Mouse (Mus musculus) hindbrain, embryonic 13.5 days (tissue): ENCODE measurements at regions not wholly inside any gene's neighbourhood (a gene's known extent, or its start where the extent isn't known, plus 50 kb on each side); places are given as distances from the start of the nearest gene placed in this dataset.

Experiments
- ATAC-seq: fragments of 200-750 bp; cut with Nextera tagmentation; 2 replicates; pipeline ENCODE4 v1.8.0; 2017; ENCODE audit warnings: moderate TSS enrichment; ENCODE audit not compliant: low FRiP score
- H3K27ac ChIP-seq: fragments of 300-500 bp; sonication (generic); 2 replicates; pipeline ENCODE4 v1.5.1; 2015; ENCODE audit warnings: inconsistent platforms, mild to moderate bottlenecking, moderate library complexity
- H3K27me3 ChIP-seq: fragments of 300-500 bp; sonication (generic); 2 replicates; pipeline ENCODE4 v1.6.1; 2015; ENCODE audit warnings: mild to moderate bottlenecking, inconsistent platforms
- H3K36me3 ChIP-seq: fragments of 300-500 bp; sonication (generic); 2 replicates; pipeline ENCODE4 v1.6.1; 2015; ENCODE audit warnings: mild to moderate bottlenecking, inconsistent platforms
- H3K4me1 ChIP-seq: fragments of 300-500 bp; sonication (generic); replicated peaks from 2 replicates; pipeline ENCODE4 v1.6.1; 2015; ENCODE audit warnings: inconsistent platforms
- H3K4me2 ChIP-seq: fragments of 300-500 bp; sonication (generic); 2 replicates; pipeline ENCODE4 v1.6.1; 2015; ENCODE audit warnings: inconsistent platforms, mild to moderate bottlenecking, moderate library complexity
- H3K4me3 ChIP-seq: fragments of 300-500 bp; sonication (generic); 2 replicates; pipeline ENCODE4 v1.5.1; 2015; ENCODE audit warnings: mild to moderate bottlenecking, inconsistent platforms
- H3K9ac ChIP-seq: fragments of 300-500 bp; sonication (generic); 2 replicates; pipeline ENCODE4 v1.6.1; 2015; ENCODE audit warnings: mild to moderate bottlenecking, inconsistent platforms
- H3K9me3 ChIP-seq: fragments of 300-500 bp; sonication (generic); 2 replicates; pipeline ENCODE4 v1.6.1; 2016; ENCODE audit warnings: inconsistent platforms
- WGBS: fragments of 180-500 bp; shearing (Covaris S2); methylation state at CpG from one replicate; pipeline ENCODE4 v1.1.7; 2015; 5-methylcytosine and 5-hydroxymethylcytosine counted together

DNA sequence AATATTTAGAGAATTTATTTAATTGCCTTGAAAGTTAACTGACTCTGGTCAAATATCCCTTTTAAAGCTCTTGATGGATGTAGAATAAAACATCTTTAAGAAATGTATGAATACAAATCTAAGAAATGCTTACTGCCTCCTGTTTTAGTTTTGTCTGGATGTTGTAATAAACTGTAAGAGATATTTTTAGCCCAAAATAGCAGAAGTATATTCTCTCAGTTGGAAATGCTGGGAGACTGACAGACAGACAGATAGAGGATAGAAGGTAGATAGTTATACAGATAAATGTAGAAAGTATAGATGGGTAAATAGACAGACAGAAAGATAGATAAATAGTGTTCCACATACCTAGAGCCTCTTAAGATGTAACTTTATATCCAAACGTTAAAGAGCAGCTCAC, 379.5 kb downstream of the Frk start:
- no peak overlapping the region for H3K27ac ChIP-seq
- H3K4me3 ChIP-seq, result no peak overlapping the region
- no peak overlapping the region for H3K9ac ChIP-seq
- ATAC-seq, result no peak
- no peaks in the 10 kb centered on the region for H3K27me3 ChIP-seq
- no peaks in the 10 kb centered on the region for H3K4me1 ChIP-seq
- WGBS, result 87% methylated on average over 1 of the region's 1 CpGs
- H3K9me3 ChIP-seq, result no peaks in the 10 kb centered on the region
- H3K4me2 ChIP-seq, result no peak overlapping the region
- H3K36me3 ChIP-seq, result no peaks in the 10 kb centered on the region

DNA sequence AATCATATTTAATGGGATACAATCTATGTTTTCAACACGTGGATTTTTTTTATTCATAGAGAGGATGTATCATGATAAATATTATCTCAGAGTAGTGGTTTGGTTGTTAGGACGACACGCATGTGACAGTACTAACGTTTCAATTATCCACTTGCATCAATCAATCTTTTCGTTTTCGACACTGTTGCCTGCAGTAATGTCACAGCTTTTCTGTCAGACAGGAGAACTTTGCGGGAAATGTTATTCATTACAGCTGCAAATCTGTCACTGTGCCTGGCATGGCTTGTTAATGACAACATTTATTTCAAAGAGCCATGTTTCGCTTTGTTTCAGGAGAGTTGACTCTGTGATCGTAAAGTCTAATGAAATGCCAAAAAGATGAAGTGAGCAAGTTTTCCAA, 388.7 kb downstream of the Frk start:
- no peak for ATAC-seq
- no peak overlapping the region for H3K4me2 ChIP-seq
- no peaks in the 10 kb centered on the region for H3K36me3 ChIP-seq
- H3K4me3 ChIP-seq, result no peak overlapping the region
- no peak overlapping the region for H3K9ac ChIP-seq
- no peaks in the 10 kb centered on the region for H3K27me3 ChIP-seq
- H3K9me3 ChIP-seq, result no peaks in the 10 kb centered on the region
- H3K27ac ChIP-seq, result no peak overlapping the region
- no peaks in the 10 kb centered on the region for H3K4me1 ChIP-seq
- 59% methylated on average over 9 of the region's 9 CpGs for WGBS

DNA sequence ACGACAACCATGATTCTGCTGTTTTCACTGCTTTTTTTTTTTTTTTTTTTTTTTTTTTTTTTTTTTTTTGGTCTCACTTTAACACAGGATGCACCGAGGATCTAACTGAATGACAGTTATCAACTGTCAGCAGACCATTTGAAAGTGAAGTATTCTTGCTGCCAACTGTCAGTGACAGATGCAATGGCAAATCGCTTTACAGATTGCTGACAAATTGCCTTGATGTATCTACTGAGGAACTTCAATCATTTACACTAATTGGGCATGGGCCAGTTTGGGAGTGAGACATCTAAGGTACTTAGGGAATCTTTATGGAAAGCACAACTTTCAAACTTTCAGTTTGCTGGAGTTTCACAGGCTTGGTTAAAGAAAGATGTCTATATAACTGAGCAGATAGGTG, 395.3 kb downstream of the Frk start:
- Histone ChIP-seq H3K4me1 (no peaks in the 10 kb centered on the region), H3K27ac (no peak overlapping the region), H3K27me3 (no peaks in the 10 kb centered on the region), H3K9me3 (no peaks in the 10 kb centered on the region), H3K4me3 (no peak overlapping the region), H3K4me2 (no peak overlapping the region), H3K36me3 (no peaks in the 10 kb centered on the region), H3K9ac (no peak overlapping the region)
- 82% methylated on average over 3 of the region's 3 CpGs for WGBS
- ATAC-seq, result no peak

DNA sequence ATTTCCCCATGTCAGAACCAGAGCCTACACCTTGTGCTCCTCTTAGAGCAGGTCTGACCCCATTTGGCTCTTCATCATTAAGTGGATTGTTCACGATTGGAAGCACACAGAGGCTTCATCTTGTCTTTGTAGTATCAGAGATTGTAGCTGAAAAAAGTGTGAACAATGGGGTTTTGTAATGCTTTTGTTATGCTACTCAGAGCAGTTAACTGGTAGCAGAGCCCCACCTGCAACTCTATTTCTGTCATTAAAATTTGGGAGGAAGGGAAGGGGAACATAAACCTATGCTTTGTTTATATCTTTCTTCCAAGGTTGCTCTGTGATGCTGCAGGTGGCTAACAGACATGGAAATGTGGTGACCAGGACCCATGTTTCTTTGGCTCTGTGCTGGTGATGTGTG, 404.4 kb downstream of the Frk start:
- no peak for ATAC-seq
- 41% methylated on average over 1 of the region's 1 CpGs for WGBS
- H3K36me3 ChIP-seq, result no peaks in the 10 kb centered on the region
- no peaks in the 10 kb centered on the region for H3K27me3 ChIP-seq
- no peak overlapping the region for H3K4me2 ChIP-seq
- H3K4me3 ChIP-seq, result no peak overlapping the region
- H3K9ac ChIP-seq, result no peak overlapping the region
- H3K27ac ChIP-seq, result no peak overlapping the region
- H3K4me1 ChIP-seq, result no peaks in the 10 kb centered on the region
- H3K9me3 ChIP-seq, result peaks cover 7% of the 10 kb centered on the region; the same call in 1 of the 2 replicates

DNA sequence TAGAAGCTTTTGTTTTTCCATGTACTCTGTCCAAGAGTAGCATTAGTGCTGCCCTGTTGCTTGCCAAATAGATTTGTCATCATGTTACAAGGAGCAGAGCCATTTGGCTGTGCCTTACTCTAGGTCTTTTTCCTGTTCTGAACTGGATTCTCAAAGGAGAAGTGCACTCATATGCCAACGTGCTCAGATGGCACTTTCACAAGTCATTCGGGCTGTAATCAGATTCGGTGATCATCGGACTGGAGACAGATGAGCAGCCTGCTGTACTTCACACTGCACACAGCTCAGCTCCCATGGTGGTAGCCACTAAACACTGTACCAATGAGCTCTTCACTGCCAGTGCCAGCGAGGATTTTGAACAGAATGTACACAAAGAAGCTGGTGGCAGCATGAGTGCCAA, 421.1 kb downstream of the Frk start:
- 72% methylated on average over 5 of the region's 5 CpGs for WGBS
- Histone ChIP-seq H3K36me3 (no peaks in the 10 kb centered on the region), H3K4me3 (no peak overlapping the region), H3K27ac (no peak overlapping the region), H3K4me2 (no peak overlapping the region), H3K4me1 (no peaks in the 10 kb centered on the region), H3K9me3 (no peaks in the 10 kb centered on the region), H3K27me3 (no peaks in the 10 kb centered on the region), H3K9ac (no peak overlapping the region)
- peak; percentile 94 for ATAC-seq

DNA sequence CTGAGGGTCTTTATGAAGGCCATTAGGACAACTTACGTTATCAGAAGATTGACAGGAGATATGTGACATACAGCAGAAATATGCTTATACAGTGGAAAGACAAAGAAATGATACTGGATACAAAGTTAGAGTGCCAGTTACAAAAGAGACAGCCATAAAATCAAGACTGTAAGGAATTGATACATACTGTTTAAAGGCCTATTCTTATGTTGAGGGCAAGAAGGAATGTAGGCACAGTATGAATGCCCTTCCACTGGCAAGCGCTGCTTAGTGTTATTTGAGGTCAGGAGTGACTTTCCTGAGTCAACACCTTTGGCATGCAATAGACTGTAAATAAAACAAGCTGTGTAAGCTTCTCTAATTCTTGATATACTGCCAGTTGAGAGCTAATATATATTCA, 421.5 kb downstream of the Frk start:
- peak; percentile 13; the same call in 1 of the 2 replicates for ATAC-seq
- Histone ChIP-seq H3K27me3 (no peaks in the 10 kb centered on the region), H3K27ac (no peak overlapping the region), H3K9ac (no peak overlapping the region), H3K9me3 (no peaks in the 10 kb centered on the region), H3K4me3 (no peak overlapping the region), H3K36me3 (no peaks in the 10 kb centered on the region), H3K4me2 (no peak overlapping the region), H3K4me1 (no peaks in the 10 kb centered on the region)
- WGBS, result 83% methylated on average over 2 of the region's 2 CpGs

DNA sequence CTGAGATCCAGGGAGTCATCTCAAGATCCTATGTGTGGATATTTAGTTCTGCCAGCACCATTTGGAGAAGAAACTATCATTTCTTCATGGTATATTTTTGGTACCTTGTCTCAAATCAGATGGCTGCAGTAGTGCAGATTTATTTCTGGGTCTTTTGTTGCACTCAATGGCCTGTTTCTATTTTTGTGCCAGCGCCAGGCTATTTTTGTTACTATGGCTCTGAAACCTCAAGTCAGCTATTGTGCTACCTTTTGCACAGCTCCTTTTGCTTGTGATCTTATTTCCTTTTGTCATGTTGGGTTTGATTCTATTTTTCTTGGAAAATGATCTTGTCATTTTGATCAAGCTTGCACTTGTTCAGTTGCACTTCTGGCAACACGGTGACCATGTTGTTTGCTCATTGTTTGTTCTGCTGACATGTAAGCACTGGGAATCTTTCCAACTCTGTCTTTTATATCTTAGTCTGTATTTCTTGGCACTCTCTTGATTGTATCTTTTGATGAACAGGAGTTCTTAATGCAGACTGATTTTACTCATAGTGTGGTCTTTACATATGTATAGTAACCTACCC, 429.0 kb downstream of the Frk start:
- no peak overlapping the region for H3K4me3 ChIP-seq
- no peak overlapping the region for H3K9ac ChIP-seq
- no peaks in the 10 kb centered on the region for H3K36me3 ChIP-seq
- H3K4me1 ChIP-seq, result no peaks in the 10 kb centered on the region
- H3K4me2 ChIP-seq, result no peak overlapping the region
- 73% methylated on average over 2 of the region's 2 CpGs for WGBS
- no peak for ATAC-seq
- no peak overlapping the region for H3K27ac ChIP-seq
- no peaks in the 10 kb centered on the region for H3K9me3 ChIP-seq
- H3K27me3 ChIP-seq, result no peaks in the 10 kb centered on the region
